Mouse (Mus musculus): Measurements from ENCODE around the gene Irs2.

DNA sequence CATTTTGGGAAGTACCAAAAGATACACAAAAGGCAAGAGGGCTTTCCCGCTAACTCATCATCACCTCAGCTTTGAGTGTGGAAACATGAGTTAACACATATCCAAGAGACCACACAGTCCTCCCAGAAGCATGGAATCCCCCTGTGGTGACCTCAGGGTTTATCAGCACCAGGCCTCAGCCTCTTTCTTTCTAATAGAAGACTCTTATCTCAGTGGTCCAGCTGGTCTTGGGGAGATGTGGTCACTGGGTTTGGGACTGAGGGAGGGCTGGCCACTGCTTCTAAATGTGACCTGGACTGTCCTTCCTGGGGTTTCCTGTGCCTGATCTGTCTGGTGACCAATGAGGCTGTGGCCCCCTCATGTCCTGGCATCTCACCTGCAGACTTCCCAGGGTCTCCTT, 39.6 kb upstream of the Irs2 start:
- TF ChIP-seq CTCF (IDR thresholded peaks at IDR 0.05; ENCODE audit: borderline replicate concordance, extremely low read depth, insufficient read depth, insufficient read length) (no peak), POLR2A (IDR thresholded peaks at IDR 0.05; ENCODE audit: borderline replicate concordance, extremely low read depth, insufficient read depth, insufficient read length, poor library complexity, severe bottlenecking) (no peak)
